Mouse (Mus musculus) liver, adult 2 months (tissue): ENCODE data around the gene Klhl12. TPM values are rescaled to one million over a fixed set of nuclear protein-coding genes. Genes with fewer than 3 reads are reported as not detected.
"Not testable (repeated sequence)": the region's sequence is repeated elsewhere in the genome, so short reads cannot be mapped to it uniquely, and the experiment has no call there.

Source experiments
- DNase-seq: peaks from one replicate; pipeline ENCODE4 v3.0.0-alpha.2; 2011; ENCODE audit warnings: low read depth, low spot score; ENCODE audit errors: extremely low read depth
- H3K27ac ChIP-seq: fragments of 200-500 bp; replicated peaks from 2 replicates; pipeline ENCODE4 v1.5.1; 2012; ENCODE audit warnings: low read depth, mild to moderate bottlenecking, control low read depth, inconsistent platforms, low read length; ENCODE audit not compliant: insufficient read depth
- H3K27me3 ChIP-seq: fragments of 200-500 bp; 2 replicates; pipeline ENCODE4 v1.6.1; 2012; ENCODE audit warnings: mild to moderate bottlenecking, moderate library complexity, low read length, inconsistent platforms; ENCODE audit not compliant: control insufficient read depth, insufficient read depth
- H3K36me3 ChIP-seq: fragments of 200-500 bp; 2 replicates; pipeline ENCODE4 v1.6.1; 2012; ENCODE audit warnings: low read length, inconsistent platforms; ENCODE audit not compliant: control insufficient read depth, insufficient read depth
- H3K4me1 ChIP-seq: fragments of 200-500 bp; 2 replicates; pipeline ENCODE4 v1.6.1; 2011; ENCODE audit warnings: low read length; ENCODE audit not compliant: control insufficient read depth, insufficient read depth
- H3K4me3 ChIP-seq: fragments of 200-500 bp; 2 replicates; pipeline ENCODE4 v1.5.1; 2011; ENCODE audit warnings: low read depth, mild to moderate bottlenecking, control low read depth, low read length, moderate library complexity; ENCODE audit not compliant: insufficient read depth
- H3K79me2 ChIP-seq: fragments of 200-500 bp; 2 replicates; pipeline ENCODE4 v1.6.1; 2012; ENCODE audit warnings: inconsistent platforms, mild to moderate bottlenecking, low read length, moderate library complexity; ENCODE audit not compliant: control insufficient read depth, insufficient read depth
- H3K9ac ChIP-seq: fragments of 200-500 bp; 2 replicates; pipeline ENCODE4 v1.6.1; 2012; ENCODE audit warnings: low read depth, mild to moderate bottlenecking, control low read depth, inconsistent platforms, low read length
- CTCF ChIP-seq: fragments of 200-500 bp; IDR thresholded peaks from 2 replicates; pipeline ENCODE4 v1.5.1; 2011; ENCODE audit warnings: low read depth, low read length, control low read depth
- POLR2A ChIP-seq: fragments of 200-500 bp; IDR thresholded peaks from 2 replicates; pipeline ENCODE4 v1.6.1; 2011; ENCODE audit warnings: low read length, control low read depth; ENCODE audit not compliant: insufficient read depth; ENCODE audit errors: extremely low read depth
- WGBS: fragments of 180-500 bp; shearing (Covaris S2); methylation state at CpG from one replicate; pipeline ENCODE4 v1.1.7; 2018; 5-methylcytosine and 5-hydroxymethylcytosine counted together
- polyA plus RNA-seq: library from polyadenylated mRNA; depleted of rRNA; stranded (reverse); fragments of >200 nt; gene quantifications from 2 replicates; pipeline ENCODE4 v1.2.3, GENCODE M21; 2012; rRNA removed
- total RNA-seq: library from RNA; depleted of rRNA; stranded (reverse); fragments of >200 nt; gene quantifications from 2 replicates; pipeline ENCODE4 v1.2.3, GENCODE M21; 2014; rRNA removed

Klhl12 gene
- total and polyA plus RNA-seq, 2 experiments, result 5.1 to 8.8 TPM

- no peak overlapping the region for H3K9ac ChIP-seq
- H3K4me3 ChIP-seq, result no peak overlapping the region
- H3K36me3 ChIP-seq, result no peaks in the 10 kb centered on the region
- no peak for TF ChIP-seq POLR2A
- no peak for TF ChIP-seq CTCF
- H3K4me1 ChIP-seq, result no peaks in the 10 kb centered on the region
- no peaks in the 10 kb centered on the region for H3K27me3 ChIP-seq
- WGBS, result 91% methylated on average over 6 of the region's 6 CpGs
- no peak overlapping the region for H3K27ac ChIP-seq
- H3K79me2 ChIP-seq, result no peaks in the 10 kb centered on the region
- no peak for DNase-seq
Observed at GRCm38 (mm10) chr1:134530618-134531017, 75.3 kb downstream of the Klhl12 start.

GRCm38 (mm10) chr1:134533710-134534109, 78.4 kb downstream of the Klhl12 start:
- not testable (repeated sequence) for H3K27ac ChIP-seq, H3K79me2 ChIP-seq, H3K9ac ChIP-seq, DNase-seq, H3K27me3 ChIP-seq, H3K36me3 ChIP-seq, H3K4me3 ChIP-seq, H3K4me1 ChIP-seq
- WGBS, result 96% methylated on average over 10 of the region's 10 CpGs

- Histone ChIP-seq H3K4me1 (no peaks in the 10 kb centered on the region), H3K9ac (no peak overlapping the region), H3K4me3 (no peak overlapping the region), H3K36me3 (no peaks in the 10 kb centered on the region), H3K79me2 (no peaks in the 10 kb centered on the region), H3K27ac (no peak overlapping the region), H3K27me3 (no peaks in the 10 kb centered on the region)
- TF ChIP-seq CTCF, result no peak
- no peak for TF ChIP-seq POLR2A
- 100% methylated on average over 1 of the region's 1 CpGs for WGBS
- no peak for DNase-seq
Observed at GRCm38 (mm10) chr1:134535054-134535453, 79.7 kb downstream of the Klhl12 start.

DNA sequence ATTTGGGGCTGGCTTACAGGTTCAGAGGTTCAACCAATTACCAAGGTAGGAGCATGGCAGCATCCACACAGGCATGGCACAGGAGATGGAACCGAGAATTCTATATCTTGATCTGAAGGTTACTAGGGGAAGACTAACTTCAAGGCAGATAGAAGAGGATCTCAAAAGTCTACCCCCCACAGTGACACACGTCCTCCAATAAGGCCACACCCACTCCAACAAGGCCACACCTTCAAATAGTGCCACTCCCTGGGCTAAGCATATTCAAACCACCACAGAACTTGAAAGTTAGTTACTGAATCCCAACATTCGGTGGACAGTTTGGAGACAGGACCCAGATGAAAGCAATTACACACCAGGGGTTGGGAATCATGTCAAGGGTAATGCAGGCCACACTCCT, 80.2 kb downstream of the Klhl12 start:
- no peak overlapping the region for H3K4me3 ChIP-seq
- H3K4me1 ChIP-seq, result peaks cover 4% of the 10 kb centered on the region; the same call in 1 of the 2 replicates
- H3K27ac ChIP-seq, result no peak overlapping the region
- TF ChIP-seq POLR2A (no peak), CTCF (no peak)
- no peak for DNase-seq
- no peak overlapping the region for H3K9ac ChIP-seq
- H3K79me2 ChIP-seq, result no peaks in the 10 kb centered on the region
- WGBS, result 79% methylated on average over 3 of the region's 3 CpGs
- H3K27me3 ChIP-seq, result no peaks in the 10 kb centered on the region
- no peaks in the 10 kb centered on the region for H3K36me3 ChIP-seq

GRCm38 (mm10) chr1:134540610-134541009, 85.3 kb downstream of the Klhl12 start:
- no peak overlapping the region for H3K4me3 ChIP-seq
- no peak overlapping the region for H3K9ac ChIP-seq
- H3K4me1 ChIP-seq, result peaks cover 4% of the 10 kb centered on the region; the same call in 1 of the 2 replicates
- H3K79me2 ChIP-seq, result no peaks in the 10 kb centered on the region
- no peak for TF ChIP-seq CTCF
- no peak for TF ChIP-seq POLR2A
- H3K36me3 ChIP-seq, result no peaks in the 10 kb centered on the region
- H3K27me3 ChIP-seq, result peaks cover 3% of the 10 kb centered on the region; the same call in 1 of the 2 replicates
- DNase-seq, result no peak
- no peak overlapping the region for H3K27ac ChIP-seq
- WGBS, result 93% methylated on average over 10 of the region's 10 CpGs

Other genes with a start within 250 kb of the Klhl12 start
- gene Adora1, start 220.1 kb upstream of the Klhl12 start, total RNA-seq, result 3.2 and 6.6 TPM in 2 replicates
- 17.0 and 27.2 TPM in 2 replicates for gene Adora1, start 220.1 kb upstream of the Klhl12 start, polyA plus RNA-seq
- not detected in 2 replicates for gene Myog, start 165.5 kb upstream of the Klhl12 start, total RNA-seq
- gene Myog, start 165.5 kb upstream of the Klhl12 start, polyA plus RNA-seq, result not detected in 2 replicates
- gene Ppfia4, start 122.6 kb upstream of the Klhl12 start, total RNA-seq, result 0.46 and 0.67 TPM in 2 replicates
- 0.78 and 1.4 TPM in 2 replicates for gene Ppfia4, start 122.6 kb upstream of the Klhl12 start, polyA plus RNA-seq
- gene Tmem183a, start 93.6 kb upstream of the Klhl12 start, total RNA-seq, result 152 and 153 TPM in 2 replicates
- 130 and 152 TPM in 2 replicates for gene Tmem183a, start 93.6 kb upstream of the Klhl12 start, polyA plus RNA-seq
- gene 4933406M09Rik, start 69.6 kb upstream of the Klhl12 start, total RNA-seq, result not detected in 2 replicates
- gene 4933406M09Rik, start 69.6 kb upstream of the Klhl12 start, polyA plus RNA-seq, result not detected in 2 replicates
- 4.5 and 4.7 TPM in 2 replicates for gene Cyb5r1, start 50.0 kb upstream of the Klhl12 start, total RNA-seq
- 8.3 and 16.3 TPM in 2 replicates for gene Cyb5r1, start 50.0 kb upstream of the Klhl12 start, polyA plus RNA-seq
- 71.5 and 81.2 TPM in 2 replicates for gene Adipor1, start 40.2 kb upstream of the Klhl12 start, total RNA-seq
- 92.7 and 105 TPM in 2 replicates for gene Adipor1, start 40.2 kb upstream of the Klhl12 start, polyA plus RNA-seq
- gene Rabif, start 39.1 kb downstream of the Klhl12 start, total RNA-seq, result 5.9 and 6.9 TPM in 2 replicates
- gene Rabif, start 39.1 kb downstream of the Klhl12 start, polyA plus RNA-seq, result 9.8 and 10.6 TPM in 2 replicates
- gene Mgat4e, start 94.2 kb downstream of the Klhl12 start, total RNA-seq, result not detected in 2 replicates
- not detected in 2 replicates for gene Mgat4e, start 94.2 kb downstream of the Klhl12 start, polyA plus RNA-seq
- gene Kdm5b, start 104.6 kb downstream of the Klhl12 start, total RNA-seq, result 9.2 and 9.3 TPM in 2 replicates
- gene Kdm5b, start 104.6 kb downstream of the Klhl12 start, polyA plus RNA-seq, result 4.0 and 6.8 TPM in 2 replicates
- gene Syt2, start 191.1 kb downstream of the Klhl12 start, total RNA-seq, result not detected in 2 replicates
- gene Syt2, start 191.1 kb downstream of the Klhl12 start, polyA plus RNA-seq, result not detected in 2 replicates